8 mouse cellular contexts compared by ENCODE assay signal in genomic region chr11:97532950-97533582, GRCm38 (mm10). TPM values are rescaled to one million over a fixed set of nuclear protein-coding genes. Genes with fewer than 3 reads are reported as not detected.
DNase-seq lines count a peak whose midpoint lies in the region; ATAC-seq lines count a peak whose summit lies in the region.

No protein-coding gene starts in this region.

- H3K27ac ChIP-seq in kidney, embryonic 16.5 days (ENCODE audit: low read length), result no peak overlapping the region
- H3K27ac ChIP-seq in hindbrain, embryonic 12.5 days, result no peak overlapping the region
- no peak overlapping the region for H3K27ac ChIP-seq in midbrain, embryonic 12.5 days (replicated peaks)

- no peaks in the 10 kb centered on the region for H3K9me3 ChIP-seq in kidney, embryonic 16.5 days (ENCODE audit: low read length)
- no peaks in the 10 kb centered on the region for H3K9me3 ChIP-seq in hindbrain, embryonic 12.5 days (replicated peaks)
- no peaks in the 10 kb centered on the region for H3K9me3 ChIP-seq in midbrain, embryonic 12.5 days

- no peak overlapping the region for H3K9ac ChIP-seq in kidney, embryonic 16.5 days (replicated peaks; ENCODE audit: low read length)
- no peak overlapping the region for H3K9ac ChIP-seq in hindbrain, embryonic 12.5 days
- H3K9ac ChIP-seq in midbrain, embryonic 12.5 days (replicated peaks), result no peak overlapping the region

- peak; percentile 9; the same call in 1 of the 2 replicates for ATAC-seq in kidney, embryonic 16.5 days (ENCODE audit: low FRiP score, low TSS enrichment)
- ATAC-seq in hindbrain, embryonic 12.5 days (ENCODE audit: low FRiP score), result no peak
- ATAC-seq in midbrain, embryonic 12.5 days (ENCODE audit: low FRiP score, low read depth), result peak; percentile 53

- no peaks in the 10 kb centered on the region for H3K36me3 ChIP-seq in kidney, embryonic 16.5 days (ENCODE audit: insufficient read depth, low read length)
- peaks cover 14% of the 10 kb centered on the region for H3K36me3 ChIP-seq in hindbrain, embryonic 12.5 days
- peaks cover 9% of the 10 kb centered on the region for H3K36me3 ChIP-seq in midbrain, embryonic 12.5 days

- peak overlapping the region; percentile 14 for H3K4me3 ChIP-seq in kidney, embryonic 16.5 days (ENCODE audit: low read length)
- 0 out of 2 replicates have a peak overlapping the region, but pooled peaks have one; percentile 4 for H3K4me3 ChIP-seq in hindbrain, embryonic 12.5 days
- no peak overlapping the region for H3K4me3 ChIP-seq in midbrain, embryonic 12.5 days

- H3K4me1 ChIP-seq in kidney, embryonic 16.5 days (ENCODE audit: insufficient read depth, low read length), result peaks cover 43% of the 10 kb centered on the region
- H3K4me1 ChIP-seq in hindbrain, embryonic 12.5 days, result peaks cover 46% of the 10 kb centered on the region
- peaks cover 53% of the 10 kb centered on the region for H3K4me1 ChIP-seq in midbrain, embryonic 12.5 days

- peak overlapping the region; percentile 21 for H3K4me2 ChIP-seq in kidney, embryonic 16.5 days (replicated peaks; ENCODE audit: low read depth, low read length)
- peak overlapping the region; percentile 72; the same call in 1 of the 2 replicates for H3K4me2 ChIP-seq in hindbrain, embryonic 12.5 days (replicated peaks)
- H3K4me2 ChIP-seq in midbrain, embryonic 12.5 days (replicated peaks), result peak overlapping the region; percentile 63

- no peak for DNase-seq in kidney, postnatal 25 days
- peak; percentile 84 for DNase-seq in R1 (ENCODE audit: low read depth, low spot score)
- no peak for DNase-seq in urinary bladder, postnatal 36 days (ENCODE audit: low spot score in 2 of 2)
- DNase-seq in gastrocnemius, postnatal 10 days, result no peak
- DNase-seq in kidney, adult 8-10 months, result no peak

- WGBS in kidney, embryonic 16.5 days, result 6% methylated on average over 20 of the region's 20 CpGs
- WGBS in hindbrain, embryonic 12.5 days, result 6% methylated on average over 19 of the region's 20 CpGs
- 12% methylated on average over 17 of the region's 20 CpGs for WGBS in midbrain, embryonic 12.5 days

- peaks cover 65% of the 10 kb centered on the region for H3K27me3 ChIP-seq in kidney, embryonic 16.5 days (ENCODE audit: insufficient read depth, low read length)
- H3K27me3 ChIP-seq in hindbrain, embryonic 12.5 days, result peaks cover 70% of the 10 kb centered on the region
- H3K27me3 ChIP-seq in midbrain, embryonic 12.5 days, result peaks cover 69% of the 10 kb centered on the region

RNA-seq across cellular contexts. Expression of gene 4933428G20Rik, which starts 32.9 kb away (rescaled TPM):
- 0.75 and 1.3 TPM in 2 replicates for polyA plus RNA-seq in kidney, embryonic 16.5 days (2015; fragmentation: Nextera tagmentation; extraction: Ambion mirVana)
- 0.85 and 0.94 TPM in 2 replicates for polyA plus RNA-seq in hindbrain, embryonic 12.5 days (2016; fragmentation: Nextera tagmentation; extraction: Ambion mirVana)
- polyA plus RNA-seq in midbrain, embryonic 12.5 days (2016; fragmentation: Nextera tagmentation; extraction: Ambion mirVana), result 0.77 and 0.84 TPM in 2 replicates
- total RNA-seq in gastrocnemius, postnatal 10 days (2021), result not detected

RNA-seq across cellular contexts. Expression of gene Srcin1, which starts 42.9 kb away (rescaled TPM):
- polyA plus RNA-seq in kidney, embryonic 16.5 days (2015; fragmentation: Nextera tagmentation; extraction: Ambion mirVana), result 1.0 and 1.1 TPM in 2 replicates
- 6.3 and 6.7 TPM in 2 replicates for polyA plus RNA-seq in hindbrain, embryonic 12.5 days (2016; fragmentation: Nextera tagmentation; extraction: Ambion mirVana)
- polyA plus RNA-seq in midbrain, embryonic 12.5 days (2016; fragmentation: Nextera tagmentation; extraction: Ambion mirVana), result 6.5 and 7.3 TPM in 2 replicates
- 1 to 10 TPM; 1.1 to 1.4 TPM for total RNA-seq in gastrocnemius, postnatal 10 days (2021)

Comparison
In these comparisons a context has a peak if more than half of its experiments do, and no peak if none do; other contexts are left out.
1. H3K4me2 ChIP-seq: peak in every context shown above with its lines; median percentile 72 in hindbrain, embryonic 12.5 days; 63 in midbrain, embryonic 12.5 days; 21 in kidney, embryonic 16.5 days.